Mouse (Mus musculus) thymus, postnatal 10 days (tissue): ENCODE results near the gene Acin1.
A peak's percentile ranks its signal among the peaks of the same experiment; 100 is the strongest.

ENCODE experiments used
- DNase-seq, 2 experiments: peaks; one replicate each; pipeline ENCODE4 v3.0.0; 2021; ENCODE audit warnings: low spot score in 2 of 2

The Acin1 gene

GRCm38 (mm10) chr14:54686522-54687143, at the start of gene Acin1:
Gene Acin1, minus strand, starts transcription at chr14:54686931.
- DNase-seq: peak; percentile 100

GRCm38 (mm10) chr14:54735221-54735620, 48.5 kb upstream of the Acin1 start:
- no peak for DNase-seq

- DNase-seq: no peak
These were observed 47.3 kb upstream of the Acin1 start for GRCm38 (mm10) chr14:54734004-54734403.

- no peak for DNase-seq
These were observed 45.5 kb upstream of the Acin1 start for GRCm38 (mm10) chr14:54732206-54732605.

- no peak for DNase-seq
These were observed 43.6 kb upstream of the Acin1 start for GRCm38 (mm10) chr14:54730305-54730704.

GRCm38 (mm10) chr14:54728823-54729653, 42.3 kb upstream of the Acin1 start:
- DNase-seq: no peak

- no peak for DNase-seq
These were observed 40.8 kb upstream of the Acin1 start for GRCm38 (mm10) chr14:54727565-54727964.

- no peak for DNase-seq
These were observed 37.3 kb upstream of the Acin1 start for GRCm38 (mm10) chr14:54724049-54724448.

GRCm38 (mm10) chr14:54721711-54722110, 35.0 kb upstream of the Acin1 start:
- no peak for DNase-seq

- DNase-seq: no peak
These were observed 34.1 kb upstream of the Acin1 start for GRCm38 (mm10) chr14:54720654-54721350.

- no peak for DNase-seq
These were observed 33.3 kb upstream of the Acin1 start for GRCm38 (mm10) chr14:54720041-54720440.

GRCm38 (mm10) chr14:54715402-54715801, 28.7 kb upstream of the Acin1 start:
- DNase-seq: no peak

- DNase-seq: peak; percentile 59 to 64
These were observed 27.9 kb upstream of the Acin1 start for GRCm38 (mm10) chr14:54714617-54715081.

GRCm38 (mm10) chr14:54714121-54714520, 27.4 kb upstream of the Acin1 start:
- DNase-seq: peak; percentile 38 to 69

- no peak for DNase-seq
These were observed 26.1 kb upstream of the Acin1 start for GRCm38 (mm10) chr14:54712861-54713260.

GRCm38 (mm10) chr14:54712074-54712473, 25.3 kb upstream of the Acin1 start, which contains the start of gene Cebpe:
Gene Cebpe, minus strand, starts transcription at chr14:54712174.
- no peak for DNase-seq

GRCm38 (mm10) chr14:54709054-54709453, 22.3 kb upstream of the Acin1 start:
- DNase-seq: no peak

- DNase-seq: no peak
These were observed 20.0 kb upstream of the Acin1 start for GRCm38 (mm10) chr14:54706589-54707320.

GRCm38 (mm10) chr14:54705844-54706243, 19.1 kb upstream of the Acin1 start:
- DNase-seq: no peak

GRCm38 (mm10) chr14:54703207-54703606, 16.5 kb upstream of the Acin1 start:
- no peak for DNase-seq

- peak; percentile 79 to 93 for DNase-seq
These were observed 14.6 kb upstream of the Acin1 start for GRCm38 (mm10) chr14:54701298-54701697.

GRCm38 (mm10) chr14:54699586-54699985, 12.9 kb upstream of the Acin1 start:
- no peak for DNase-seq
